Mouse (Mus musculus): Measurements from ENCODE around the gene Ano1.

DNA sequence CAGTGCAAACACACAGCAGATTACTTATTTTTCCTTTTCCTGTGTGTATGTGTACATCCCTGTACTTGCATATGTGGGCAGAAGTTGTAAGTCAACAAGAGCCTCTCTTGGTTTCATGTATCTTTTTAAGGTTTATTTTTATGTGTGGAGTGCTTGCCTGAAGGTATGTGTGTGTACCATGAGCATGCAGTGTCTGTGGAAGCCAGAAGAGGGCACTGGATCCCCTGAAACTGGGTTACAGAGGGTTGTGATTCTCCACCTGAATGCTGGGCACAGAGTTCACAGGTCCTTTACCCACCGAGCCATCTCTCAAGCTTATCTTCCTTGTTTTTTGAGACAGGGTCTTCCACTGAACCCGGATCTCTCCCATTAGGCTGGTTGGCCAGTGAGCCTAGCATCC, 81.9 kb downstream of the Ano1 start:
- TF ChIP-seq CTCF (IDR thresholded peaks at IDR 0.05; ENCODE audit: insufficient read depth, low read length) (no peak), POLR2A (IDR thresholded peaks at IDR 0.05; ENCODE audit: borderline replicate concordance, extremely low read depth, low read depth, low read length) (no peak)

All from lung, adult 2 months (tissue).